Mouse (Mus musculus) hindbrain, embryonic 14.5 days (tissue): ENCODE results near the gene Stat2. TPM values are rescaled to one million over a fixed set of nuclear protein-coding genes. Genes with fewer than 3 reads are reported as not detected.

Source experiments
- ATAC-seq: fragments of 200-750 bp; cut with Nextera tagmentation; 2 replicates; pipeline ENCODE4 v1.8.0; 2017; ENCODE audit warnings: moderate number of reproducible peaks, mild to moderate bottlenecking, moderate TSS enrichment, moderate library complexity; ENCODE audit not compliant: low FRiP score
- DNase-seq: peaks from one replicate; pipeline ENCODE4 v3.0.0-alpha.2; 2015; ENCODE audit warnings: low spot score
- H3K27ac ChIP-seq: fragments of 300-500 bp; sonication (generic); 2 replicates; pipeline ENCODE4 v1.5.1; 2014; ENCODE audit warnings: mild to moderate bottlenecking, moderate library complexity
- H3K27me3 ChIP-seq: fragments of 300-500 bp; sonication (generic); 2 replicates; pipeline ENCODE4 v1.6.1; 2014; ENCODE audit warnings: mild to moderate bottlenecking, low read length, mixed read lengths; ENCODE audit not compliant: control insufficient read depth, insufficient read depth
- H3K36me3 ChIP-seq: fragments of 300-500 bp; sonication (generic); replicated peaks from 2 replicates; pipeline ENCODE4 v1.6.1; 2014; ENCODE audit not compliant: control insufficient read depth, insufficient read depth
- H3K4me1 ChIP-seq: fragments of 300-500 bp; sonication (generic); replicated peaks from 2 replicates; pipeline ENCODE4 v1.6.1; 2014; ENCODE audit warnings: antibody characterized with exemption, low read length, mixed read lengths; ENCODE audit not compliant: control insufficient read depth, insufficient read depth
- H3K4me2 ChIP-seq: fragments of 300-500 bp; sonication (generic); replicated peaks from 2 replicates; pipeline ENCODE4 v1.6.1; 2014; ENCODE audit warnings: mild to moderate bottlenecking, moderate library complexity
- H3K4me3 ChIP-seq: fragments of 300-500 bp; sonication (generic); replicated peaks from 2 replicates; pipeline ENCODE4 v1.5.1; 2014; ENCODE audit warnings: mild to moderate bottlenecking, low read length
- H3K9ac ChIP-seq: fragments of 300-500 bp; sonication (generic); 2 replicates; pipeline ENCODE4 v1.6.1; 2014
- H3K9me3 ChIP-seq: fragments of 300-500 bp; sonication (generic); 2 replicates; pipeline ENCODE4 v1.6.1; 2016; ENCODE audit warnings: low read length; ENCODE audit not compliant: control insufficient read depth
- WGBS: fragments of 180-500 bp; shearing (Covaris S2); extraction: QIAGEN DNeasy Blood & Tissue Kit; methylation state at CpG from one replicate; pipeline ENCODE4 v1.1.7; 2014; 5-methylcytosine and 5-hydroxymethylcytosine counted together
- polyA plus RNA-seq: library from polyadenylated mRNA; unstranded; fragments of >200 nt; fragmentation: Nextera tagmentation; extraction: Ambion mirVana; gene quantifications from 2 replicates; pipeline ENCODE4 v1.2.1, GENCODE M21; 2014

The Stat2 gene
- polyA plus RNA-seq, 1 experiment from 2014 or later: 20.5 TPM

GRCm38 (mm10) chr10:128303126-128304021, 33.0 kb downstream of the Stat2 start, which contains the start of gene Pan2:
Gene Pan2 (plus strand): TSS chr10:128303335.
- H3K9ac ChIP-seq: peak within 1 kb of the TSS; percentile 88

GRCm38 (mm10) chr10:128309654-128310053, 39.3 kb downstream of the Stat2 start:
- WGBS: 86% methylated on average over 7 of the region's 7 CpGs
- no peaks in the 10 kb centered on the region for H3K27me3 ChIP-seq
- no peaks in the 10 kb centered on the region for H3K9me3 ChIP-seq
- ATAC-seq (no peak), DNase-seq (no peak)
- no peak overlapping the region for H3K9ac ChIP-seq
- H3K4me2 ChIP-seq: no peak overlapping the region
- no peak overlapping the region for H3K4me3 ChIP-seq
- no peak overlapping the region for H3K27ac ChIP-seq
- peaks cover 2% of the 10 kb centered on the region; the same call in 1 of the 2 replicates for H3K4me1 ChIP-seq
- H3K36me3 ChIP-seq: peaks cover 63% of the 10 kb centered on the region

More at GRCm38 (mm10) chr10:128303126-128304021, 33.0 kb downstream of the Stat2 start, which contains the start of gene Pan2:
- Histone ChIP-seq H3K27ac (peak within 1 kb of the TSS; percentile 98), H3K4me2 (peak within 1 kb of the TSS; percentile 68), H3K4me3 (peak within 1 kb of the TSS; percentile 57), H3K4me1 (peaks cover 18% of the 10 kb centered on the region), H3K9me3 (no peaks in the 10 kb centered on the region), H3K27me3 (no peaks in the 10 kb centered on the region), H3K36me3 (peaks cover 3% of the 10 kb centered on the region; the same call in 1 of the 2 replicates)
- WGBS: 2% methylated on average over 37 of the region's 37 CpGs
- DNase-seq (peak; percentile 99), ATAC-seq (peak; percentile 99)

GRCm38 (mm10) chr10:128310177-128310576, 39.8 kb downstream of the Stat2 start:
- Histone ChIP-seq H3K4me2 (no peak overlapping the region), H3K36me3 (peaks cover 68% of the 10 kb centered on the region), H3K9me3 (no peaks in the 10 kb centered on the region), H3K4me3 (no peak overlapping the region), H3K4me1 (no peaks in the 10 kb centered on the region), H3K27me3 (no peaks in the 10 kb centered on the region), H3K27ac (no peak overlapping the region; the same call in 1 of the 2 replicates), H3K9ac (no peak overlapping the region)
- WGBS: 49% methylated on average over 11 of the region's 11 CpGs
- no peak for ATAC-seq
- DNase-seq: no peak

- no peak overlapping the region for H3K27ac ChIP-seq
- H3K4me1 ChIP-seq: no peaks in the 10 kb centered on the region
- ATAC-seq (no peak), DNase-seq (no peak)
- no peaks in the 10 kb centered on the region for H3K27me3 ChIP-seq
- H3K9ac ChIP-seq: no peak overlapping the region
- no peak overlapping the region for H3K4me3 ChIP-seq
- peaks cover 75% of the 10 kb centered on the region for H3K36me3 ChIP-seq
- H3K9me3 ChIP-seq: no peaks in the 10 kb centered on the region
- 92% methylated on average over 4 of the region's 4 CpGs for WGBS
- no peak overlapping the region for H3K4me2 ChIP-seq
These were observed 40.5 kb downstream of the Stat2 start for GRCm38 (mm10) chr10:128310902-128311301.

GRCm38 (mm10) chr10:128315578-128315977, 45.2 kb downstream of the Stat2 start:
- Histone ChIP-seq H3K27me3 (no peaks in the 10 kb centered on the region), H3K9ac (no peak overlapping the region), H3K9me3 (no peaks in the 10 kb centered on the region), H3K4me3 (no peak overlapping the region), H3K4me2 (no peak overlapping the region), H3K36me3 (peaks cover 97% of the 10 kb centered on the region), H3K4me1 (no peaks in the 10 kb centered on the region), H3K27ac (no peak overlapping the region)
- DNase-seq (no peak), ATAC-seq (no peak)
- WGBS: 95% methylated on average over 8 of the region's 8 CpGs

GRCm38 (mm10) chr10:128321641-128322040, 51.3 kb downstream of the Stat2 start:
- Histone ChIP-seq H3K27me3 (no peaks in the 10 kb centered on the region), H3K9ac (peak overlapping the region; percentile 82), H3K9me3 (no peaks in the 10 kb centered on the region), H3K36me3 (peaks cover 56% of the 10 kb centered on the region), H3K4me3 (peak overlapping the region; percentile 67), H3K27ac (peak overlapping the region; percentile 93; the same call in 1 of the 2 replicates), H3K4me2 (peak overlapping the region; percentile 74), H3K4me1 (peaks cover 19% of the 10 kb centered on the region)
- WGBS: 61% methylated on average over 12 of the region's 12 CpGs
- DNase-seq (no peak), ATAC-seq (no peak)

- Histone ChIP-seq H3K4me3 (peak within 1 kb of the TSS; percentile 67), H3K27me3 (no peaks in the 10 kb centered on the region), H3K4me2 (peak within 1 kb of the TSS; percentile 74), H3K9me3 (no peaks in the 10 kb centered on the region), H3K9ac (peak within 1 kb of the TSS; percentile 82), H3K4me1 (peaks cover 19% of the 10 kb centered on the region), H3K27ac (peak within 1 kb of the TSS; percentile 93), H3K36me3 (peaks cover 56% of the 10 kb centered on the region)
- WGBS: under 1% methylated on average over 40 of the region's 40 CpGs
- ATAC-seq: peak; percentile 95
- DNase-seq: peak; percentile 91
These were observed 52.1 kb downstream of the Stat2 start, which contains the start of gene Cnpy2 for GRCm38 (mm10) chr10:128322141-128323108. Gene Cnpy2 (plus strand): TSS chr10:128322459.

GRCm38 (mm10) chr10:128323516-128323915, 53.2 kb downstream of the Stat2 start:
- 0 out of 2 replicates have a peak overlapping the region, but pooled peaks have one; percentile 93 for H3K27ac ChIP-seq
- no peaks in the 10 kb centered on the region for H3K9me3 ChIP-seq
- H3K36me3 ChIP-seq: peaks cover 55% of the 10 kb centered on the region
- DNase-seq: no peak
- peak overlapping the region; percentile 67 for H3K4me3 ChIP-seq
- H3K4me2 ChIP-seq: peak overlapping the region; percentile 74
- H3K27me3 ChIP-seq: no peaks in the 10 kb centered on the region
- peaks cover 19% of the 10 kb centered on the region for H3K4me1 ChIP-seq
- 83% methylated on average over 8 of the region's 8 CpGs for WGBS
- no peak for ATAC-seq
- H3K9ac ChIP-seq: peak overlapping the region; percentile 82
